Mouse (Mus musculus) CH12.LX (cell line): ENCODE data around the gene Ap3d1.

Experiments used
- CTCF ChIP-seq, 2 experiments: IDR thresholded peaks in 1 of 2; conservative IDR thresholded peaks in 1 of 2; 2 replicates each; pipeline ENCODE4 v1.5.1; 2011 to 2012; ENCODE audit warnings: low read depth in 2 of 2, low read length in 2 of 2, improper control_type of control experiment in 1 of 2, inconsistent platforms in 1 of 2, mild to moderate bottlenecking in 1 of 2, moderate library complexity in 1 of 2
- MYC ChIP-seq: IDR thresholded peaks from 2 replicates; pipeline ENCODE4 v1.6.1; 2011; ENCODE audit warnings: low read depth, mild to moderate bottlenecking, improper control_type of control experiment, low read length
- POLR2A ChIP-seq: IDR thresholded peaks from 2 replicates; pipeline ENCODE4 v1.6.1; 2011; ENCODE audit warnings: low read depth, mild to moderate bottlenecking, improper control_type of control experiment, low read length
- RAD21 ChIP-seq: IDR thresholded peaks from 2 replicates; pipeline ENCODE4 v1.6.1; 2011; ENCODE audit warnings: low read depth, mild to moderate bottlenecking, low read length, improper control_type of control experiment, moderate library complexity
- SMC3 ChIP-seq: IDR thresholded peaks from 2 replicates; pipeline ENCODE4 v1.6.1; 2011; ENCODE audit warnings: low read depth, low read length, improper control_type of control experiment

GRCm38 (mm10) chr10:80751188-80751832 lies 9.2 kb upstream of the Ap3d1 start:
- TF ChIP-seq CTCF (conservative IDR thresholded peaks at IDR 0.05 in 1 of 2, IDR thresholded peaks at IDR 0.05 in 1 of 2; ENCODE audit: low read depth in 2 of 2, low read length in 2 of 2) (peak in 1 of 2 experiments; percentile 75; a peak in 2 of 4 replicates), POLR2A (no peak), RAD21 (peak; percentile 75), SMC3 (peak; percentile 45), MYC (no peak)
